Mouse (Mus musculus): ENCODE results near the gene Bicdl1. TPM values are rescaled to one million over a fixed set of nuclear protein-coding genes. Genes with fewer than 3 reads are reported as not detected.

Bicdl1 gene
- polyA plus RNA-seq, 1 experiment = 6.1 TPM

DNA sequence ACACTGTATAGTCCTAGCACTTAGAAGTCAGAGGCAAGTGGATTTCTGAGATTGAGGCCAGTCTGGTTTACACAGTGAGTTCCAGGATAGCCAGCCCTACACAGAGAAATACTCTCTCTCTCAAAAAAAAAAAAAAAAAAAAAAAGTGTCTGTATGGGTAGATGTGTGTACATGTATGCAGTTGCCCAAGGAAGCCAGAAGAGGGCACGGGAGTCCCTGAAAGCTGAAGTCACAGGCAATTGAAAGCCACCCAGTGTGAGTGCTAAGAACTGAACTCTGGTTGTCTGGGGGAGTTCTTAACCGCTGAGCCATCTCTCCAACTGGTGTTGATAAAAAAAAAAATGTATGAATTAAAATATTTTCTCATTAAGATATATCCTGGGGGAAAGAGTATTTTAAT, 3.1 kb upstream of the Bicdl1 start:
- Histone ChIP-seq H3K4me3 (replicated peaks; ENCODE audit: control insufficient read depth, low read depth, low read length) (no peak overlapping the region), H3K27ac (ENCODE audit: control insufficient read depth, insufficient read depth, low read depth, low read length, poor library complexity) (no peak overlapping the region), H3K4me1 (ENCODE audit: control insufficient read depth, insufficient read depth, low read length) (no peaks in the 10 kb centered on the region; the same call in 1 of the 2 replicates)
- no peak for TF ChIP-seq CTCF (IDR thresholded peaks at IDR 0.05; ENCODE audit: control insufficient read depth, insufficient read depth, low read length)
- TF ChIP-seq POLR2A (IDR thresholded peaks at IDR 0.05; ENCODE audit: borderline replicate concordance, control insufficient read depth, low read depth, low read length) = no peak
- WGBS = 77% methylated on average over 2 of the region's 2 CpGs

DNA sequence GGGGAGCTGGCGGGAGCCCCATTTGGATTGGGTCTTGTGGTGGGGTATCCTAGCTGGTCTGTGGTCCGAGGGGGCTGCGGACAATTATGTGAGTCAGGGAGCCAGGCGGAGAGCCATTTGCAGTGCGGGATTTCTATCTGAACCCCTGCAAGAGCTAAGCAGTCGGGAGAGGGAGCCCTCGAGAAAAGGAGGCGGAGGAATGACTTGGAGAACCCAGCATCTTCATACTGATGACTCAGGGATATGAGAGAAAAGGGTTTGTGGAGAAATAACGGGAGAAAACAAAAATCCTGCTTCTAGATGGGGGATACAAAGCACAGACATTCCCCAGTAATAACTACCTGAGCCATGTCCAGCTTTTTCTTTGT, 1.4 kb upstream of the Bicdl1 start:
- no peak overlapping the region for H3K4me3 ChIP-seq (replicated peaks; ENCODE audit: control insufficient read depth, low read depth, low read length)
- WGBS = 3% methylated on average over 9 of the region's 9 CpGs
- H3K27ac ChIP-seq (ENCODE audit: control insufficient read depth, insufficient read depth, low read depth, low read length, poor library complexity) = no peak overlapping the region; the same call in 1 of the 2 replicates
- no peak for TF ChIP-seq CTCF (IDR thresholded peaks at IDR 0.05; ENCODE audit: control insufficient read depth, insufficient read depth, low read length)
- no peak for TF ChIP-seq POLR2A (IDR thresholded peaks at IDR 0.05; ENCODE audit: borderline replicate concordance, control insufficient read depth, low read depth, low read length)
- no peaks in the 10 kb centered on the region; the same call in 1 of the 2 replicates for H3K4me1 ChIP-seq (ENCODE audit: control insufficient read depth, insufficient read depth, low read length)

DNA sequence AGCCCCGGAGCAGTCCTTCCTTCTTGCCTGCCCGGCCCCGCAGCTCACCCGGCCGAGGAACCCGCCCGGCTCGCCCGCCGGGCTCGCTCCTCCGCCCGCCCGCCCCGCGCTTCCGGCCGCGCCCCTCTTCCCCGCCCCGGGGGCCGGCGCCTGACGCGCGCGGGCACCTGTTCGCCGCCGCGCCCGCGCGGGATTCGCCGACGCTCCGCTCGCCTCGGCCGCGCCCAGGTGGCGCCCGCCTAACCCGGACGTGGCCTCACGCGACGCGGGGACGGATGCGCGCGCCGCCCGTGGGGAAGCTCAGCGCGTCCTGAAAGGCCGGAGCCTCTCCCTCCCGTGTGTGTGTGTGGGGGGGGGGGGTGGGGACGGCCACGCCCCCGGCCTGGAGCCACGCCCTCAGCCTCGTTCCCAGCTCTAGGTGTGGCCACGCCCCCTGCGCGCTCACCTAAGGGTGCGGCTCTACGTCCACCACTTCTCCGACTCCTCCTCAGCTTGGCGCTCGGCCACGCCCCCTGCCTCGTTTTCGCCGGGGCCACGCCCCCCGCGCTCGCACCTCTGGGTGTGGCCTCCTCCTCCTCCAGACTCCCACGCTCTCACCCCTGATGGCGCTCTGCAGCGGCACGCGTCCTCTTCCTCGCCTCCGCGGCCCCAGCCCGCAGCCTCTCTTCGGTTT, 891 bp upstream of the Bicdl1 start:
- no peak overlapping the region; the same call in 1 of the 2 replicates for H3K27ac ChIP-seq (ENCODE audit: control insufficient read depth, insufficient read depth, low read depth, low read length, poor library complexity)
- peak overlapping the region; percentile 57 for H3K4me3 ChIP-seq (replicated peaks; ENCODE audit: control insufficient read depth, low read depth, low read length)
- TF ChIP-seq CTCF (IDR thresholded peaks at IDR 0.05; ENCODE audit: control insufficient read depth, insufficient read depth, low read length) (no peak), POLR2A (IDR thresholded peaks at IDR 0.05; ENCODE audit: borderline replicate concordance, control insufficient read depth, low read depth, low read length) (0 out of 2 replicates have a peak, but pooled peaks have one; percentile 32)
- H3K4me1 ChIP-seq (ENCODE audit: control insufficient read depth, insufficient read depth, low read length) = no peaks in the 10 kb centered on the region; the same call in 1 of the 2 replicates
- WGBS = under 1% methylated on average over 85 of the region's 91 CpGs

DNA sequence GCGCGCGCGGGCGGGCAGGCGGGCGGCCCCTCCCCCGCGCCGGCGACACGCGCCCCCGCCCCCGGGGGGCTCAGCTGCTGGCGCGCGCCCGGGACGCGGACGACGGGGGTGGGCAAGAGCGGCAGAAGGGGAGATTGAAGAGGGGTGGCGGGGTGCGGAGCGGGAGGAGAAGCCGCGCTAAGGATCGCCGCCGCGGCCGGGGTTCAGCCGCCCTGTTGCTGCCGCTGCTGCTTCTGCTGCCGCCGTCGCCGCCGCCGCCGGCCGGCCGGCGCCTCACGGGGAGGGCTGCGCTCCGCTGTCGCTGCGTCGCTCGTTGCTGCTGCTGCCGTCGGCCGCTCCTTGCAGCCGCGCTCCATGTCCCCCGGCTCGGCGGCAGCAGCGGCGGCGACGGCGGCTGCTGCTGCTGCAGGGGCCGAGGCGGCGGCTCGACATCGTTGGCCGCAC, 333 bp upstream of the Bicdl1 start:
- H3K27ac ChIP-seq (ENCODE audit: control insufficient read depth, insufficient read depth, low read depth, low read length, poor library complexity) = no peak overlapping the region; the same call in 1 of the 2 replicates
- peak overlapping the region; percentile 27 for H3K4me3 ChIP-seq (replicated peaks; ENCODE audit: control insufficient read depth, low read depth, low read length)
- no peaks in the 10 kb centered on the region; the same call in 1 of the 2 replicates for H3K4me1 ChIP-seq (ENCODE audit: control insufficient read depth, insufficient read depth, low read length)
- TF ChIP-seq POLR2A (IDR thresholded peaks at IDR 0.05; ENCODE audit: borderline replicate concordance, control insufficient read depth, low read depth, low read length) = no peak
- no peak for TF ChIP-seq CTCF (IDR thresholded peaks at IDR 0.05; ENCODE audit: control insufficient read depth, insufficient read depth, low read length)
- WGBS = 1% methylated on average over 51 of the region's 72 CpGs

DNA sequence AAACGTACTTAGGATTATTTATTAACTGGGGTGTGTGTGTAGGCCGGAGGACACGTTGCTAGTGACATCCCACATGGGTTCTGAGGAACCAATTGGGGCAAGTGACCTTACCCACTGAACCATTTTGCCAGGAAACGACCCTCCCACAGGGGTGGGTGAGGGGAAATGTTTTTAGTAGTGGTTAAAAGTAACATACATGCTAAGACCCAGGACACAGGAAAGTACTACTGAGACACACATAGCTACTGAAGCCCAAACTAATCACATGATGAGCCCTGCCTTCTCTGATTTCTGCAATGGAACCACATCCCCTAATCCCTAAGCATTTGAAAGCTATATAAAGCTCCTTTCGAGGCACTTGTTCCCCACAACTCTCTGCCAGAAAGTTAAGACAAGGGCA, 1.1 kb downstream of the Bicdl1 start:
- Histone ChIP-seq H3K27ac (ENCODE audit: control insufficient read depth, insufficient read depth, low read depth, low read length, poor library complexity) (no peak overlapping the region), H3K4me1 (ENCODE audit: control insufficient read depth, insufficient read depth, low read length) (no peaks in the 10 kb centered on the region; the same call in 1 of the 2 replicates), H3K4me3 (replicated peaks; ENCODE audit: control insufficient read depth, low read depth, low read length) (no peak overlapping the region)
- WGBS = 66% methylated on average over 5 of the region's 5 CpGs
- no peak for TF ChIP-seq CTCF (IDR thresholded peaks at IDR 0.05; ENCODE audit: control insufficient read depth, insufficient read depth, low read length)
- no peak for TF ChIP-seq POLR2A (IDR thresholded peaks at IDR 0.05; ENCODE audit: borderline replicate concordance, control insufficient read depth, low read depth, low read length)

DNA sequence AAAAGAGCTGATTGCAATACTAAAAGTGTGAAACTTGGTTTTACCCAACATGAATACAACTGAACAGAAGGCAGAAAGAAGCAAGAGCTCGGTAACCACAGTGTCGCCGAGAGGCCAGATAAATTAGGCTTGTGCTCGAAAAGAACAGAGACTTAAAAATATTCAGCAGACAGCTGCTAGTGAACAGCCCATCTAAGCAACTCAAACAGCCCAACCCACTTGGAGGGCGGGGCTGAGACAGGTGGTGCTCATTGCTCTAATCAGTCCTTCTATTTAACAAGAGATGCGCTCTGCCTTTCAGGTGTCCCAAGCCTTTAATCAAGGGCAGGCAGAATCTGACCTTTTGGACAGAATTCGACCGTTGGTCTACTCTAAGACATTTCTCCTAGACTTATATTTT, 4.8 kb downstream of the Bicdl1 start:
- WGBS = 81% methylated on average over 8 of the region's 8 CpGs
- no peak overlapping the region for H3K27ac ChIP-seq (ENCODE audit: control insufficient read depth, insufficient read depth, low read depth, low read length, poor library complexity)
- no peak for TF ChIP-seq CTCF (IDR thresholded peaks at IDR 0.05; ENCODE audit: control insufficient read depth, insufficient read depth, low read length)
- TF ChIP-seq POLR2A (IDR thresholded peaks at IDR 0.05; ENCODE audit: borderline replicate concordance, control insufficient read depth, low read depth, low read length) = no peak
- H3K4me1 ChIP-seq (ENCODE audit: control insufficient read depth, insufficient read depth, low read length) = no peaks in the 10 kb centered on the region; the same call in 1 of the 2 replicates
- no peak overlapping the region for H3K4me3 ChIP-seq (replicated peaks; ENCODE audit: control insufficient read depth, low read depth, low read length)

DNA sequence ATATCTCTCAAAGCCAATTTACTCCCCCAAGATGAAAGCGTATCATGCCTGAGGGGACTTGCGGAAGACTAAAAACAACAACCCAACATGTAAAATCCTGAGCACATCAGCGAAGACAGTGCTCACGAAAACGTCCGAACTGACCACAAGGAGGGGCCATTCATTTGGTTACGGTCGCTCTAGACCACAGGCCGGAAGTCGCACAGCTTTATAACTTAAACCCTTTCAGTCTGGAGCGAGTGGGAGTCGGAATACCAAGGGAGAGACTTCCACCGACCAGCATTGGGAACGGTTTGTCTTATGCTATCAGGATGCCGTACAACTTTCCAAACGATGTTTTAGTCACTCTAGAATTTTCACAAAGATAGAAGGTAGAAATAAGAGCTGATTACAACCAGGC, 5.4 kb downstream of the Bicdl1 start:
- no peak for TF ChIP-seq POLR2A (IDR thresholded peaks at IDR 0.05; ENCODE audit: borderline replicate concordance, control insufficient read depth, low read depth, low read length)
- TF ChIP-seq CTCF (IDR thresholded peaks at IDR 0.05; ENCODE audit: control insufficient read depth, insufficient read depth, low read length) = no peak
- WGBS = 75% methylated on average over 16 of the region's 16 CpGs

DNA sequence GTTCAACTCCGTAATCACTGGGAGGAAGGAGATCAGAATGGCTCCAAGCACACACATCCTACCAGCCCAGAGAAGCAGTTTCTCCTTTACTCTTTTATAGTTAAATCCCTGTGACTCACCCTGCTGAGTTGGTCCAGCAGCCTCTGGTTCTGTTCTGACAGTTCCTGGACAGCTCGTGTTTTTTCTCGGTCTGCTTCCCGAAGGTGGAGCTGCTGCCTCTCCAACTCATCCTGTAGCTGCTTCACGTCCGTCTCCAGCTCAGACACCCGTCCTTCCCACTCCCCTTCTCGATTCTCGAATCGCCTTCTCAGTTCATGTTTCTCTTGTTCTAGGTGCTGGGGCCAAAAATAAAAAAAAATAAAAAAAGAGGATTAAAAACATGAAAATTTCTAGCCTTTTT, 7.0 kb downstream of the Bicdl1 start:
- Histone ChIP-seq H3K27ac (ENCODE audit: control insufficient read depth, insufficient read depth, low read depth, low read length, poor library complexity) (no peak overlapping the region), H3K4me1 (ENCODE audit: control insufficient read depth, insufficient read depth, low read length) (no peaks in the 10 kb centered on the region), H3K4me3 (replicated peaks; ENCODE audit: control insufficient read depth, low read depth, low read length) (no peak overlapping the region)
- no peak for TF ChIP-seq POLR2A (IDR thresholded peaks at IDR 0.05; ENCODE audit: borderline replicate concordance, control insufficient read depth, low read depth, low read length)
- no peak for TF ChIP-seq CTCF (IDR thresholded peaks at IDR 0.05; ENCODE audit: control insufficient read depth, insufficient read depth, low read length)
- 83% methylated on average over 10 of the region's 10 CpGs for WGBS

More for the DNA sequence above, 5.4 kb downstream of the Bicdl1 start:
- no peaks in the 10 kb centered on the region; the same call in 1 of the 2 replicates for H3K4me1 ChIP-seq (ENCODE audit: control insufficient read depth, insufficient read depth, low read length)
- no peak overlapping the region for H3K4me3 ChIP-seq (replicated peaks; ENCODE audit: control insufficient read depth, low read depth, low read length)
- no peak overlapping the region for H3K27ac ChIP-seq (ENCODE audit: control insufficient read depth, insufficient read depth, low read depth, low read length, poor library complexity)
